Mouse (Mus musculus) CD8-positive naive resting alpha-beta T cell, adult 2 months (primary cell): ENCODE results near the gene Numb.
A peak's percentile ranks its signal among the peaks of the same experiment; 100 is the strongest.
"Not testable (repeated sequence)": the region's sequence is repeated elsewhere in the genome, so short reads cannot be mapped to it uniquely, and the experiment has no call there.

Source experiments
- DNase-seq, 2 experiments: peaks; one replicate each; pipeline ENCODE4 v3.0.0; 2022; ENCODE audit warnings: low read depth in 2 of 2, low spot score in 2 of 2

Numb gene

GRCm38 (mm10) chr12:83922724-83923485 is 1.2 kb upstream of the Numb start:
- DNase-seq = no peak

GRCm38 (mm10) chr12:83920721-83921441 is 853 bp downstream of the Numb start:
- DNase-seq = peak; percentile 2 to 16

DNA sequence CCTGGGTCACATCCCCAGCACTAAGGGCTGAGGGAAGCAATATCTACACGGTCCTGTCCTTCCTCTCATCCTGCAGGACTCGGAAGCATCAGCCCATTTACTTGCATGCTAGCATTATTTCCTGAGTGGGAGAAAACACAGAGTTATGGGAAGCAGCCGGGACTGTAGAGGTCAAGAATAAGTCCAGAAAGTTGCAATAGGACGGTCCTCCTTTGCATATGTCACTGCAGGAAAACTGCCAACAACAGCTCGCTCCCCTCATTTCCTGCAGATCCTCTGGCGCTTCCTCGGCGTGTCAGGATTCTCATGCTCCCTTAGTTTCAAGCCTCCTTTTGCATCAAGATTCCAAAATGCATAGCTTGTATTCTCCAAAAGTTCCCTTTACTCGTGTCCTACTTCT is 4.8 kb downstream of the Numb start:
- DNase-seq = no peak

- DNase-seq = no peak
Observed at GRCm38 (mm10) chr12:83914797-83915196, 6.9 kb downstream of the Numb start.

- DNase-seq = no peak
Observed at GRCm38 (mm10) chr12:83914202-83914740, 7.5 kb downstream of the Numb start.

GRCm38 (mm10) chr12:83910451-83910850 is 11.3 kb downstream of the Numb start:
- DNase-seq = no peak

DNA sequence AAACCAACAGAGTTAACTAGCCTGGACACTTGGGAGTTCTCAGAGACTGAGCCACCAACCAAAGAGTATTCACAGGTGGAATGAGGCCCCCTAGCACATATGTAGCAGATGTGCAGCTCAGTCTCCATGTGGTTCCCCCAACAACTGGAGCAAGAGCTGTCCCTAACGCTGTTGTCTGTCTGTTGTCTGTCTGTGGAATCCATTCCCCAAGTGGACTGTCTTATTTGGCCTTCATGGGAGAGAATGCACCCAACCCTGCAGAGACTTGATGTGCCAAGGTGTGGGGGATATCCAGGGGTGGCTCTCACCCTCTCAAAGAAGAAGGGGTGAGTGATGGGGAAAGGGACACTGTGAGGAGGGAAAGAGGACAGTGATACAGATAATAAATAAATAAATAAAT is 28.8 kb downstream of the Numb start:
- no peak for DNase-seq

GRCm38 (mm10) chr12:83891278-83891677 is 30.5 kb downstream of the Numb start:
- no peak for DNase-seq

DNA sequence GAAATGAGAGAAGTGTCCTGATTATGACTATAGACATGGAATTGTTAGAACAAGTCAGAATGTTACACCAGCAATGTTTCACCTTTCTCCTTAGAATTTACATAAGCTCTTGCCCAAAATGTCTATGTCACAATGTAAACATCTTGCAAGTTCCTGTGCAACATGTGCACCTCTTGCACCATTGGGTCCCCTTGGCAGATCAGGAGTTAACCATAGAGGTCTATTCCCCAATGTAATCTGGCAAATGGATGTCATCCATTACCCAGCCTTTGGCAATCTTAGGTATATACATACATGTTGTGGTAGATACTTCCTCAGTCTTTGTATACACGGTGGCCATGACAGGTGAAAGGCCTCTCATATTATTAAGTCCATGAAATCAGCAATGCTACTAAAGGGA is 32.6 kb downstream of the Numb start:
- DNase-seq = no peak

GRCm38 (mm10) chr12:83885516-83886285 is 36.0 kb downstream of the Numb start:
- DNase-seq = no peak

- not testable (repeated sequence) for DNase-seq
Observed at GRCm38 (mm10) chr12:83885065-83885464, 36.7 kb downstream of the Numb start.

GRCm38 (mm10) chr12:83882503-83882902 is 39.2 kb downstream of the Numb start:
- no peak for DNase-seq

DNA sequence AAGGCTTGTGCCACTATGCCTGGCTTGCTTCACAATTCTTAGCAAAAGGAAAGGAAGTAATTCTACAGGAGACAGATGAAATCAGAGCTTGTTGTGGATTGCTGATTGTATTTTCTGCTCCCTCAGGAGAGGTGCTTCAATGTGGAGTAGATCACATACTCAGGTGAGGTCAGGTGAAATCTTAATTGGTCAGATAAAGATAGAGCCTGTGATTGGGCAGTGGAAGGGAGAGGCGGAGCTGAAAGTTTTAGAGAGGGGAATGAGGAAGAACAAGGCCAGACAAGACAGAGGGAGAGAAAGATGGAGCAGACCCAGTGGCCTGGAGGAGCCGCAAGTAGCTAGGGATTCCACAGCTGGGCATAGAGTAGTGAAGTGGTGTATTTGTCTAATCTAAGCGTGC is 39.6 kb downstream of the Numb start:
- no peak for DNase-seq

GRCm38 (mm10) chr12:83880913-83881312 is 40.8 kb downstream of the Numb start:
- no peak for DNase-seq

- DNase-seq = no peak
Observed at GRCm38 (mm10) chr12:83875097-83875496, 46.6 kb downstream of the Numb start.

GRCm38 (mm10) chr12:83874597-83874996 is 47.1 kb downstream of the Numb start:
- DNase-seq = no peak

- DNase-seq = no peak
Observed at GRCm38 (mm10) chr12:83864501-83864900, 57.2 kb downstream of the Numb start.

DNA sequence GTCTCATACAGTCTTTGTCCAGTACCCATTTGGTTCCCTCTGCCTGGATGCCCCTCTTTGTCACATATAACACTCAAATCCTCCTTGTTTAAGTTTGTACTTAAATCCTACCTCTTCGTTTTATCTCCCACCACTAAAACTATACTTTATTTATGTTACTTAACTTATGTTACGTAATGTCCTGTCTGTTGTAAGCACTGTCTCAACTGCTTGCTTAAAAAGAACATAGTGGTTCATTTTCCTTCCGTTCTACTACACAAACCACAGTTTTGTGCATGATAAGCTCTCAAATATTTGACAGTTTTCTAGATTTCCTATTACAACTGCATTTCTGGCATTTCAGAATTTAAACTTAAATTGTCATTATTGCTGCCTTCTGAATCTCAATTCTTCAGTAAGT is 59.9 kb downstream of the Numb start:
- no peak for DNase-seq

GRCm38 (mm10) chr12:83860688-83861087 is 61.0 kb downstream of the Numb start:
- no peak for DNase-seq

- no peak for DNase-seq
Observed at GRCm38 (mm10) chr12:83858052-83858451, 63.7 kb downstream of the Numb start.

DNA sequence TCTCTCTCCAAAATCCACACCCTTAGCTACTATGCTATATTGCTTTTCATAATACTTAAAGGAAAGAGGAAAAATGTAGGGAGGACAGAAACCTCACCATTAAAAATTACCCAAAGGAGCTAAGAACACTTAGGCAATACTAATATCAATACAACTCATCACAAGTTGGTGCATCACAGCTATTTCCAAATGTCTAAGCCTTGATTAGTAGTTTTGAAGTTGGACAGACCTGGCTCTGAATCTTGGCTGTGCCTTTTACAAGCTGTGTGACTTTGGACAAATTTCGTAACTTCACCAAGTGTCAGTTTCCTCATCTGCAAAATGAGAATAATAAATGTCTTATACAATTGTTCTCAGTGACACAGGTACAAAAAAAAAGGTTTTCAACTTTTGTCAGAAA is 66.5 kb downstream of the Numb start:
- DNase-seq = no peak

DNA sequence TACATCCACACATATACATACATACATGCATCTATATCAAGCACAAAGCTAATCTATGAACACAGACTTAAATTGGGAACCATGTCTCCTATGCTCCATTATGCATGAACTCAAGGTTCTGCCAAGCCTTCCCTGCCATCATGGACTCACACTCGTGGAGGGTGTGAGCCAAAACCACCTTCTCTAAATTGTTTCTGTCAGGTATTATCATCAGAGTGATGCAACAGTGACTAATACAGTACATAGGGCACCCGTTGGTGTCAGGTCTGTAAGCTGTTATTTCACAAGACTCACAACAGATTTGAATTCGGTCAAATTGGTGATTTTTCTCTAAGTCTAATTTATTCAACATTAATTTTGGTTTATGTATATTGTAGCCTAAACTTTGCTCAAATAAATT is 67.5 kb downstream of the Numb start:
- no peak for DNase-seq
